ENCODE assay signal across 7 mouse cellular contexts in genomic region chr19:3389089-3389488, GRCm38 (mm10). TPM values are rescaled to one million over a fixed set of nuclear protein-coding genes. Genes with fewer than 3 reads are reported as not detected.
A peak's percentile ranks its signal among the peaks of the same experiment; 100 is the strongest.
DNase-seq lines count a peak whose midpoint lies in the region; ATAC-seq and TF ChIP-seq lines count a peak whose summit lies in the region.

No protein-coding gene starts in this region.

- no peak for TF ChIP-seq POLR2A in kidney, adult 2 months (IDR thresholded peaks at IDR 0.05; ENCODE audit: low read depth, low read length)
- TF ChIP-seq POLR2A in spleen, adult 2 months (IDR thresholded peaks at IDR 0.05; ENCODE audit: low read depth, low read length) = no peak

- DNase-seq in adrenal gland, postnatal 25 days = peak; percentile 91
- peak; percentile 91 for DNase-seq in heart, adult 18-20 months
- DNase-seq in kidney, adult 2 months = peak; percentile 91
- DNase-seq in spleen, adult 2 months (ENCODE audit: low read depth in 1 of 2, low spot score in 2 of 2) = peak; percentile 66 to 87

- H3K4me2 ChIP-seq in embryonic facial prominence, embryonic 12.5 days (replicated peaks) = peak overlapping the region; percentile 82
- H3K4me2 ChIP-seq in limb, embryonic 12.5 days = peak overlapping the region; percentile 81
- H3K4me2 ChIP-seq in midbrain, embryonic 15.5 days = peak overlapping the region; percentile 80

- peak; percentile 73 for TF ChIP-seq CTCF in kidney, adult 2 months (conservative IDR thresholded peaks at IDR 0.05; ENCODE audit: insufficient read depth, insufficient read length, low read depth, low read length)
- peak; percentile 75; the same call in 1 of the 2 replicates for TF ChIP-seq CTCF in spleen, adult 2 months (IDR thresholded peaks at IDR 0.05; ENCODE audit: extremely low read depth, insufficient read depth, insufficient read length, insufficient replicate concordance)

- H3K4me1 ChIP-seq in embryonic facial prominence, embryonic 12.5 days = 0 out of 2 replicates have a peak, but pooled peaks cover 8% of the 10 kb centered on the region
- no peaks in the 10 kb centered on the region for H3K4me1 ChIP-seq in kidney, adult 2 months (ENCODE audit: control insufficient read depth, insufficient read depth, low read length)
- H3K4me1 ChIP-seq in limb, embryonic 12.5 days (replicated peaks) = peaks cover 4% of the 10 kb centered on the region; the same call in 1 of the 2 replicates
- peaks cover 8% of the 10 kb centered on the region; the same call in 1 of the 2 replicates for H3K4me1 ChIP-seq in midbrain, embryonic 15.5 days
- peaks cover 2% of the 10 kb centered on the region for H3K4me1 ChIP-seq in spleen, adult 2 months (ENCODE audit: control insufficient read depth, insufficient read depth, insufficient read length)

- H3K27me3 ChIP-seq in embryonic facial prominence, embryonic 12.5 days = no peaks in the 10 kb centered on the region
- no peaks in the 10 kb centered on the region for H3K27me3 ChIP-seq in kidney, adult 2 months (replicated peaks; ENCODE audit: control insufficient read depth, insufficient read depth, low read length)
- no peaks in the 10 kb centered on the region for H3K27me3 ChIP-seq in limb, embryonic 12.5 days
- H3K27me3 ChIP-seq in midbrain, embryonic 15.5 days (replicated peaks) = no peaks in the 10 kb centered on the region
- H3K27me3 ChIP-seq in spleen, adult 2 months (ENCODE audit: control insufficient read depth, insufficient read depth, low read length) = no peaks in the 10 kb centered on the region

- peak overlapping the region; percentile 54 for H3K9ac ChIP-seq in embryonic facial prominence, embryonic 12.5 days
- H3K9ac ChIP-seq in limb, embryonic 12.5 days (replicated peaks) = peak overlapping the region; percentile 57; the same call in 1 of the 2 replicates
- H3K9ac ChIP-seq in midbrain, embryonic 15.5 days = peak overlapping the region; percentile 39

- peak; percentile 86 for ATAC-seq in embryonic facial prominence, embryonic 12.5 days (ENCODE audit: insufficient number of reproducible peaks, insufficient read depth, low FRiP score, low TSS enrichment)
- ATAC-seq in limb, embryonic 12.5 days (ENCODE audit: insufficient number of reproducible peaks, insufficient read depth, low FRiP score, low TSS enrichment, low read depth) = peak; percentile 86
- peak; percentile 92 for ATAC-seq in midbrain, embryonic 15.5 days (replicated peaks)

- H3K9me3 ChIP-seq in embryonic facial prominence, embryonic 12.5 days = 0 out of 2 replicates have a peak, but pooled peaks cover 3% of the 10 kb centered on the region
- peaks cover 10% of the 10 kb centered on the region for H3K9me3 ChIP-seq in limb, embryonic 12.5 days
- H3K9me3 ChIP-seq in midbrain, embryonic 15.5 days = no peaks in the 10 kb centered on the region

- no peaks in the 10 kb centered on the region for H3K36me3 ChIP-seq in embryonic facial prominence, embryonic 12.5 days
- H3K36me3 ChIP-seq in kidney, adult 2 months (ENCODE audit: control insufficient read depth, insufficient read depth, low read length) = peaks cover 5% of the 10 kb centered on the region
- peaks cover under 1% of the 10 kb centered on the region; the same call in 1 of the 2 replicates for H3K36me3 ChIP-seq in limb, embryonic 12.5 days
- H3K36me3 ChIP-seq in midbrain, embryonic 15.5 days (replicated peaks) = no peaks in the 10 kb centered on the region
- H3K36me3 ChIP-seq in spleen, adult 2 months (ENCODE audit: control insufficient read depth, insufficient read depth, low read length) = peaks cover 4% of the 10 kb centered on the region

- H3K4me3 ChIP-seq in embryonic facial prominence, embryonic 12.5 days = peak overlapping the region; percentile 42
- peak overlapping the region; percentile 33 for H3K4me3 ChIP-seq in kidney, adult 2 months (ENCODE audit: insufficient read depth, low read depth, low read length)
- peak overlapping the region; percentile 49 for H3K4me3 ChIP-seq in limb, embryonic 12.5 days (replicated peaks)
- peak overlapping the region; percentile 47 for H3K4me3 ChIP-seq in midbrain, embryonic 15.5 days
- peak overlapping the region; percentile 62 for H3K4me3 ChIP-seq in spleen, adult 2 months (ENCODE audit: extremely low read depth, insufficient read depth, insufficient read length)

- no peak overlapping the region; the same call in 1 of the 2 replicates for H3K27ac ChIP-seq in embryonic facial prominence, embryonic 12.5 days
- no peak overlapping the region for H3K27ac ChIP-seq in kidney, adult 2 months (ENCODE audit: insufficient read depth, low read depth, low read length)
- H3K27ac ChIP-seq in limb, embryonic 12.5 days = no peak overlapping the region
- peak overlapping the region; percentile 61; the same call in 1 of the 2 replicates for H3K27ac ChIP-seq in midbrain, embryonic 15.5 days
- peak overlapping the region; percentile 71 for H3K27ac ChIP-seq in spleen, adult 2 months (ENCODE audit: insufficient read depth, low read length)

- WGBS in embryonic facial prominence, embryonic 12.5 days = under 1% methylated on average over 42 of the region's 43 CpGs
- WGBS in kidney, adult 2 months = under 1% methylated on average over 43 of the region's 43 CpGs
- 0% methylated on average over 43 of the region's 43 CpGs for WGBS in limb, embryonic 12.5 days
- WGBS in midbrain, embryonic 15.5 days = under 1% methylated on average over 36 of the region's 43 CpGs
- under 1% methylated on average over 43 of the region's 43 CpGs for WGBS in spleen, adult 2 months

RNA-seq across cellular contexts. Expression of gene Tesmin, which starts 0.4 kb away (rescaled TPM):
- 0.52 and 0.97 TPM in 2 replicates for total RNA-seq in adrenal gland, postnatal 25 days (2021)
- polyA plus RNA-seq in embryonic facial prominence, embryonic 12.5 days (2016; fragmentation: Nextera tagmentation; extraction: Ambion mirVana) = 0.27 and 0.37 TPM in 2 replicates
- total RNA-seq in heart, adult 18-20 months (2021) = 1 to 10 TPM; 1.4 to 2.0 TPM
- polyA plus RNA-seq in kidney, adult 2 months (2012; rRNA removed) = 0.24 and 0.25 TPM in 2 replicates
- polyA plus RNA-seq in limb, embryonic 12.5 days (2016; fragmentation: Nextera tagmentation; extraction: Ambion mirVana) = 0.11 and 0.40 TPM in 2 replicates
- polyA plus RNA-seq in midbrain, embryonic 15.5 days (2015; fragmentation: Nextera tagmentation; extraction: Ambion mirVana) = 0.43 and 0.52 TPM in 2 replicates
- polyA plus RNA-seq in spleen, adult 2 months (2012; rRNA removed) = 0.43 and 0.74 TPM in 2 replicates

RNA-seq across cellular contexts. Expression of gene Gal, which starts 25.3 kb away (rescaled TPM):
- total RNA-seq in adrenal gland, postnatal 25 days (2021) = 37.1 and 44.4 TPM in 2 replicates
- 10.5 and 17.0 TPM in 2 replicates for polyA plus RNA-seq in embryonic facial prominence, embryonic 12.5 days (2016; fragmentation: Nextera tagmentation; extraction: Ambion mirVana)
- total RNA-seq in heart, adult 18-20 months (2021) = not detected
- 0.14 and 0.78 TPM in 2 replicates for polyA plus RNA-seq in kidney, adult 2 months (2012; rRNA removed)
- polyA plus RNA-seq in limb, embryonic 12.5 days (2016; fragmentation: Nextera tagmentation; extraction: Ambion mirVana) = 0.37 and 2.5 TPM in 2 replicates
- 9.8 and 12.5 TPM in 2 replicates for polyA plus RNA-seq in midbrain, embryonic 15.5 days (2015; fragmentation: Nextera tagmentation; extraction: Ambion mirVana)
- polyA plus RNA-seq in spleen, adult 2 months (2012; rRNA removed) = 13.1 and 22.2 TPM in 2 replicates

Comparison
In these comparisons a context has a peak if more than half of its experiments do, and no peak if none do; other contexts are left out.
1. H3K27ac ChIP-seq: peak in midbrain, embryonic 15.5 days (single experiment) and spleen, adult 2 months (single experiment); none in embryonic facial prominence, embryonic 12.5 days (single experiment), kidney, adult 2 months (single experiment) and limb, embryonic 12.5 days (single experiment).
2. Peak in every context shown above with its lines, with median percentiles within 50 percentile points of each other: DNase-seq, ATAC-seq, H3K4me2 ChIP-seq, H3K4me3 ChIP-seq and H3K9ac ChIP-seq.